Mouse (Mus musculus) testis, postnatal 14 days (tissue): ENCODE results near the gene Eva1b.
A peak's percentile ranks its signal among the peaks of the same experiment; 100 is the strongest.

Experiments used
- DNase-seq: peaks from one replicate; pipeline ENCODE4 v3.0.0; 2021; ENCODE audit warnings: low spot score

Eva1b gene

DNA sequence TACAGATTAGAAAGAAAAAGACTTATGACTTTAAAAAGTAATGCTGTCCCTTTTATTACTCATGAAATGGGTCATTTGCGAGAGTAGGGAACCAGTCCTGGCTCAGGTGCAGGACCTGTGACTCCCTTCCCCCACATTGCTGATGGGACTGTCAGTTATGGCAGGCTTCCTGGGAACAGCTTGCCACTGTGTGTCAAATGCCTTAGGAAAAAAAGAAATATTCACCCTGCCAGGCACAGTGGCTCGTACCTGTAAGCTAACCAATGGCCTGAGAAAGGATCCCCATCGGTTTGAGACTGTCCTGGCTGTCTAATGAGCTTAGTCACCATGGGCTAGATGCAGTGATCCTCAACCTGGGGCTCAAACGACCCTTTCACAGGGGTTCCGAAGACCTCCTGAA, 27.5 kb upstream of the Eva1b start:
- no peak for DNase-seq

GRCm38 (mm10) chr4:126120506-126120905, 27.0 kb upstream of the Eva1b start:
- no peak for DNase-seq

DNA sequence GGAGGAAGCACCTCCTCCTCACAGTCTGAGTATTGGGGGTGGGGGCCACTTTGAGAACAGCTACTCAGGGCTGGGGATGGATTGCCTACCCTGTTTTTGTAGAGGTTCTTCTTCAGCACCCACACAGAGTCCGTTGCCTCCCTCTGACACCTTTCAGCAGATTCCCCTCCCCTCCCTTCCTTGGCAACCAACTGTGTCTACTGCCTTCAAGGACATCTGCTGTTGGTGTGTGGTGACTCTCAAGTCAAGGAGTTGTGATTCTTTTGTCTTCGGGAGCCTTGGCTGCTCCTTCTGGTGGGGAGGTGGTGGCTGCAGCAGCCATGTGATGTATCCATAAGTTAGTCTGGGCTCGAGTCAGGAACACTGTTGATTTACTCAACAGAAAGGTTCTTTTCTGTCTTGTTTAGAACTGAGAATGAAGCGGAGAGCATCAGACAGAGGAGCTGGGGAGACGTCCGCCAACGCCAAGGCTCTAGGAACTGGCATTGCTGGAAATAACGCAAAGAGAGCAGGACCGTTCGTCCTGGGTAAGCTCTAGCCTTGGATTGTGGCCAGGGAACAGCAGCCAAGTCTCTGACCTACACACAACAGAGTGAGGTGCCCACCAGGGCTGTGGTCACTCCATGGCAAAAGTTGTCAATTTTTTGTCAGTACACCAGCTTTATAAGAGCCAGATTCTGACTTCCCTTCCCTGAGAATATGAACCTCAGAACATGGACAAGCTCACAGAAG, 24.1 kb upstream of the Eva1b start:
- DNase-seq: no peak

DNA sequence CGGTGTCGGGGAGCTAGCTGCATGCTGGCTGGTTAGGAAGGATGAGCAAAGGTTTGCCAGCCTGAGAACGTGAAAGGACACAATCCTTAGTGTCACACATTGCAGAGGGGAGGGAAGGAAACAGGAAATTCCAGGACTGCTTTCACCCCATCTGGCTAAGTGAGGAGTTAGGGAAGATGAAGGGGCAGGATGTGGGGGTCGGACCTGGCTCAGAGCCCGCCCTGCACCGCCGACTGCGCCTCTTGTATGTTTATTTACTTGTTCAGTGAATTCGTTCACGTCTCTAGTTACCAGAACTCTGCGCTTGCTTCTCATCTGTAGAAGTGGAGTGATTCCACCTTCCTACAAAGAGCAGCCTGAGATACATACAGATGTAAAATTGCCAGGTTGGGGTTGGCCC, 17.0 kb upstream of the Eva1b start:
- DNase-seq: no peak

DNA sequence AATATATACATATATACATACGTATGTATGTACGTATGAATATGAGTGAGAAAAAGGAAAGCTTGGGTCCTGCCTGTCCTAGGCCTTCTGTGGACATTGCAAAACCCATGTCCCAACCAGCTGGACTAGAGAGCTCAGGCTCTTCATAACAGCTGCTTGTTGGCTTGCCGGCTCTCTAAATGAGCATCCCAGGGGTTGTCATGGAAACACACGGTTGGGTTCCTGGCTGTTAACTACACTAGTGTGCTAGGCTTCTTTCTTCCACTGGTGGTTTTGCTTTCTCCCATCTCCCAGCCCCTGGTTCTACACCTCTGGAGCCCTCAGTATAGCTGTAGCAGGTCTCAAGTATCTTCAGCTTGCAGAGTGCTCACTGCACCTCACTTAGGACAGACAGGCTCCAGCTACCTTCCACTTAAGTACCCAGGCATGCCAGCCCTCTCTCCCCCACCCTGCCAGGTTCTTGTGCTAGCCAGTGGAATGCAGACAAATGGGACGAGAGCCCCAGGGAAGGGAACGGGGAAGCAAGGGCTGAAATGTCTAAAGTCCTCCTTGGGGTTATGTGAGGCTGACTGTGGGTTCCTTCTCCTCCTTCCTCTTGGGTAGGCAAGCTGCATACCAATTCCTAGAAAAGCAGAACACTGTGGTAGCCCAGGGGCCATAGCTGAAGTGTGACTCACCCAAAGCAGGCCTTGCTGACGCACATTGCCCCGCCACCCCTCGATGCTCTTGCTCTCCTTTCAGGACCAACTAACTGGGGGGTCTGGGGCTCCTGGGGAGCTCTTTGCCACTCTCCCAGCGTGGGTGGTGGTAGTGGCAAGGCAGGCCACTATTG, 16.0 kb upstream of the Eva1b start:
- DNase-seq: no peak

DNA sequence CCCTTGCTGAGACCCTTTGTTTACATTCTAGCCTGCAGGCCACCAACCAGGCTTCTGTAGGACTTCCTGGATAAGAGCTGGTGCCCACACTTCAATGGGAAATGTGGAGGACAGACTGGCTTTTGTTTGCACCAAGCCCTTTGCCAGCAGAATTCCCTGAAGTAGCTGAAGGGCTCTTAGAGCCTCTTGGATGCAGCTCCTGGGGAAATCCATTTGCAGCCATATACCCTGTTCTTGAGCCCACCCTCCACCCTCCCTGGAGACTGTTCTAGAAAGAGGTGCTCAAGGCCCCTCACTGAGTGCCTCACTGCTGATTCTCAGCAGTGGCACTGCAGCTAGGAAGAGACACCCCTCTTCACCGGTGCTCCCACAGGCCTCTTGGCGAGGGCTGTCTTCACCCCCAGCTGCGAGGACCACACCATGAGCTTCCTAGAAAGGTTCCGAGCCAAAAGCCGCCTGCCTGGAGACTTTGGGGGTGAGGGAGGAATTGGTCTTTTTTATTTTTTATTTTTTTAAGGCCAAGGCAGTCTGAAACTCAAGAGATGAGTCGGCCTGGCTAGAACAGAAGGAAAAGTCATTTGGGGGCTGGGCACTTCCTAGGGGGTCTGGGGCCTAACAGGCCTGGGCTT, 14.8 kb upstream of the Eva1b start:
- no peak for DNase-seq

DNA sequence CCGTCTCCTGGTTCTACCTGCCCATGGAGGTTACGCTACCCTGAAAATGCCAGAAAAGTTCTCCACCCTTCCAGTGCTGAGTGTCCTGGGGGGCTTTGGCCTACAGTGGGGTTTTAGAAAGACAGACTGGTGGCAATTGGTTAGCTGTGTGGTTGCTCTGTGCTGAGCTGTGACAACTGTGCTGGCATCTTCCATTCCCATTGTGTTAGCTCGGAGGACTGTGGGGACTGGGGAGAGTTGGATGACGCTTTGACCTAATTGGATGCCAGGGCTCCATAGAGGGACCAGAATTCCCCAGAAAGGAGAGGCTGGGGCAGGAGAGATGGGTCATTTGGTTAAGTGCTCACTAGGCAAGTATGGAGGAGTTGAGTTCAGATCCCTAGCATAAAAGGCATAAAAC, 13.3 kb upstream of the Eva1b start:
- no peak for DNase-seq

- no peak for DNase-seq
Measured at GRCm38 (mm10) chr4:126134639-126135038, 12.9 kb upstream of the Eva1b start.

DNA sequence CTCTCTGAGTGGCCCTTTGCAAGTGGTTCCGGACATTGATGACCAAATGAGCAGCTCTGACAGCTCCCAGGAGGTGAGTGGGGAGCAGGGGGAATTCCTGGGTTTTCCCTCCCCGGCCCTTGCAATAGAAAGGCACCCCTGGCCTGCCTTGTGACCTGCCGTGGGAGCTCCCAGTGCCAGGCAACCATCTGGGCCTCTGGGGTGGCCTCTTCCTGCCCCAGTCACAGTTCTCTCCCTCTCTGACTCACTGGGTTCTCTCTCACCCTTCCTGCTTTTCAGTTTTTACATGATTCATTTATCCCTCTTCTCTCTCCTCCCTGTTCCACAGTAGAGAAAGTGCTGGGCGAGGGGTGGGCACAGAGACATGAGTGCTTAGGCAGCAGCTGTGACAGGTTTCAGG, 9.8 kb upstream of the Eva1b start:
- no peak for DNase-seq

- no peak for DNase-seq
Measured at GRCm38 (mm10) chr4:126141021-126141420, 6.5 kb upstream of the Eva1b start.

DNA sequence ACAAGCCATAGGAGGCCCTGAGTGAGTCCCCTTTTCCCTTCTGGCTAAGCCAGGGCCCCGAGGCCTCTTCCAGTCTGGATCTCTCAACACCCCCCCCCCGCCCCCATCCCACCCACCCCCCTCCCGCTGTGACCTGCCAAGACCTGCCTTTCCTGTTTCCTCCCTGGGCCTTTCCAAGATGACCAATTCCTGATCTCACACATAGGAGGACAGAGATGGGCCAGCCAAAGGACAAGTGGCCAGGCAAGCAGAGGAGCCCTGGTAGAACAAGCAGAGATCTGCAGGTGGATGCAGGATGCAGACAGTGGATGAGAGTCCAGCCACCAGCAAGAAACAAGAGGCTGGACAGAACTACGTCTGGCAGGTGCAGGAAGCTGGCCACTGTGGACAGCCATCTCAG, 2.1 kb upstream of the Eva1b start:
- no peak for DNase-seq

DNA sequence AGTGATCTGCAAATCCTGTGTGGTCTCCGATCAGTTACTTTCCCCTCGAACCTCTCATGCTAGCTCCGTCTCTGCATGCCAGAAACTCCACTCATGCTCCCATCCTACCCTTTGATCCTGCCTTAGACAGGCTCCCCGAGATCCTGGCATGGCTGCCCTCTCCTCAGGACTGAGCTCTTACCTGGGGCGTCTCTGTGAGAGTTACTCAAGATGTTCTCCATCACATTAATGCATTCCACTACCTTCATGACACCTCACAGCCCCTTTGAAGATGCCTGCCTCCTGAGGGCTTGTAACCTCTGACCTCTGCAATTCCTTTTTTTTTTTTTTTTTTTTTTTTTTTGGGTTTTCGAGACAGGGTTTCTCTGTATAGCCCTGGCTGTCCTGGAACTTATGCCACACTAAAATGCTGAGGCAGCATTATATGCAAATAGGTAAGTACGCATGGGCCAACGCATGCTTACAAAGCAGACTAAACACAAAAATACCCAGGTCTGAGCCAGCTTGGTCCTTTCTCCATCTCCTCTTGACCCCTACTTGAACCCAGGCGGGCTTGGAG, 491 bp upstream of the Eva1b start:
- no peak for DNase-seq

- peak; percentile 79 for DNase-seq
Measured at GRCm38 (mm10) chr4:126148161-126148961, 817 bp downstream of the Eva1b start.

DNA sequence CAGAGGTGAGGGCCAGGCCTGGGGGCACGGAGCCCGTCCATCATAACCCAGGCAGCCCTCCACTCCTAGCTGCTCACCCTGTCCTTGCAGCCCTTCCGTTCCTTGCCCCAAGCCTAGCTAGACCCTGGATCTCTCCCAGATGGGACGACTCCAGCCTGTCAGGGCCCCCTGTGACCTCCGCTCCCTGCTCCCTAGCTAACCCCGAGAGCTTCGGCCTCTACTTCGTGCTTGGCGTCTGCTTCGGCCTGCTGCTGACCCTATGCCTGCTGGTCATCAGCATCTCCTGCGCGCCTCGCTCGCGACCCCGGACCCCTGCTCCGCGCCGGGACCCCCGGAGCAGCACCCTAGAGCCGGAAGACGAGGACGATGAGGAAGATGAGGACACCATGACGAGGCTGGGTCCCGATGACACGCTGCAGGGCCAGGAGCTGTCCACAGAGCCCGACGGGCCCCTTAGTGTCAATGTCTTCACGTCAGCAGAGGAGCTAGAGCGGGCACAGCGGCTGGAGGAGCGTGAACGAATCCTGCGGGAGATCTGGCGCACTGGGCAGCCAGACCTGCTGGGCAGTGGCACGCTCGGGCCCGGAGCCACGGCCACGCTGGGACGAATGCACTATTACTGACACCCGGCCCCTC, 1.6 kb downstream of the Eva1b start:
- DNase-seq: no peak

GRCm38 (mm10) chr4:126149798-126150197, 2.3 kb downstream of the Eva1b start:
- no peak for DNase-seq

DNA sequence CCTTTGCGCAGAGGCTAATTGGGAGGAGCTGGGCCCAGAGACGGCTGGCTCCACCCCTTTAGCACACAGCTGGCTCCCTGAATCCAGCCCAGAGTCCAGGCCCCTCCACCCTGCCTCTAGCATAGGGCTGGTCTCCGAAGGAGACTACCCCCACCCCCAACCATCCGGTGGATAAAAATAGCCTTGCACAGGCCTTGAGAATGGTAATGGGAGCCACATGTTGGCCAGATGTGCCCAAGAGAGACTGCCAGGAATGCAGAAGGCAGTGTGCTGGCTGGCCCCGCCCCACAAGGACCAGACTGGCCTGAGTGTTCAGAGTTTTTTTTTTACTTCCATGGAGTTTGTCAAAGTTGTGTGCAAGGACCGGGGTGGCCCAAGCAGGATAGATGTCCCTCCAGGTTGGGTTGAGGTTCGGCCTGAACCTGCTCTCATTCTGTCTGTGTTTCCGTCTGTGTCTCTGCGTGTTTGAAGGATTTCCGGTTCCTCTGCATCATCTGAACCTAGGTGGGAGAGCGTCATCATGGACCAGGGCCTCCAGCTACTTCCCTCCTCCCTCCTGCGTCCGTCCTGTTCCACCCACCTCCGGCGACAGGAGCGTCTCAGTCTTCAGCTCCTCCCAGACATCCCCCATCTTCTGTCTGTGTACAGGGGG, 2.9 kb downstream of the Eva1b start:
- DNase-seq: peak; percentile 85

DNA sequence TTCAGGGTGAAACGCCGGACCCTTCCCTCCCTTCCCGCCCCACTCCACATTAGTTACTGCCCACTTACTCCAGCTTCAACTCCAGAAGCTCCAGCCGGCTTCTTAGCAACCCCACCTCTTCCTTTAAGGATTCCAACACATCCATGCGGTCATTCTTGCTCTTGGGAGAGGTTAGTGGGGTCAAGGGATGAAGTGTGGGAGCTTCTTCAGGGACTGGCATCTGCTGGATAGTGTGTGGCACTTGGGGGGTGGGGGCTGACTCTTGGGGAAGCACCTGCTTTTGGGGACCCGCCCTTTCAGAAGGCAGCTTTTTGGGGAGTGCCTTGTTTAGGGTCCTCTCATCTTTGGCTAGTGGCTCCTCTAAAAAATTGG, 3.4 kb downstream of the Eva1b start:
- no peak for DNase-seq

- no peak for DNase-seq
Measured at GRCm38 (mm10) chr4:126151701-126152440, 4.3 kb downstream of the Eva1b start.

DNA sequence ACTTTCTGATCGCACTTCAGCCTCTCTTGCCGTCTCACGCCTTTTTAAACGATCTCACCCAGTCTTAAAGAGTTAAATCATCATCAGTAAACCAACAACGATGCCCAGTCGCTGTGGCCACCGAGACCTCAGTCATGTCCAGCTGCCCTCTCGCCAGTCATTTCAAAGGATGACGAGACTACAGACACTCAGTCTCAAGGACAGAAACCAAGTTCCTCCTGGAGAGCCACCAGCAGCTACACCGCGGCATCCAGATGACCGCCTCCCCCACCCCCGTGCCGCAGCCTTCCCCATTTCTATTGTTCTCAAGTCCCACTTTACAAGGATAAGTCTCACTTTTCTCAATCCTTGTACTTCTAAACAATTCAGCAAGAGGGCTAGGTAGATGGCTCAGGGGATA, 5.3 kb downstream of the Eva1b start:
- DNase-seq: no peak

DNA sequence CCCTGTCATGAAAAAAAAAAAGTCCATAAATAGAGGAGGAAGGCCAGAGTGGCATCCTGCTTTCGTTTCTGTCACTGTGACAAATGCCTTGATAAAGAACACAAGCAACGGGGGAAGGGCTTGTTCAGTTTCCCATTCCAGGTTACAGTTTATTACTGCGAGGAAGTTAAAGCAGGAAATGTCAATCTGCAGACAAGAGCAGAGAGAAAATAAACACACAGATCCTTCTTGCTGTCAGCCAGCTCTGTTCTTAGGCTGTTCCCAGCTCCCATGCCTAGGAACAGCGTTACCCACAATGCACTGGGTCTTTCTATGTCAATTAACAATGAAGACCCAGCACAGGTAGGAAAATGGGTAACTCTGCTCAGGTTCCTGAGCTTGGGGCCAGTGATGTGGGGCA, 7.6 kb downstream of the Eva1b start:
- no peak for DNase-seq
